Mouse (Mus musculus) heart, adult 9 months (tissue): ENCODE data around the gene Styxl1.

ENCODE experiments used
- DNase-seq, 2 experiments: peaks; one replicate each; pipeline ENCODE4 v3.0.0; 2022; ENCODE audit warnings: low spot score in 2 of 2

The Styxl1 gene

GRCm38 (mm10) chr5:135777796-135778470 is at the start of gene Styxl1:
Gene Styxl1 (minus strand): TSS chr5:135778385.
- no peak for DNase-seq

GRCm38 (mm10) chr5:135826225-135826624 is 48.0 kb upstream of the Styxl1 start:
- no peak for DNase-seq

- no peak for DNase-seq
These were observed 46.3 kb upstream of the Styxl1 start for GRCm38 (mm10) chr5:135824517-135824916.

- DNase-seq, result no peak
These were observed 44.2 kb upstream of the Styxl1 start for GRCm38 (mm10) chr5:135822316-135822944.

GRCm38 (mm10) chr5:135818491-135818890 is 40.3 kb upstream of the Styxl1 start:
- DNase-seq, result no peak

- DNase-seq, result no peak
These were observed 34.8 kb upstream of the Styxl1 start for GRCm38 (mm10) chr5:135812991-135813390.

GRCm38 (mm10) chr5:135807263-135807637 is 29.1 kb upstream of the Styxl1 start:
- DNase-seq, result no peak

GRCm38 (mm10) chr5:135806555-135807262 is 28.5 kb upstream of the Styxl1 start, which contains the start of gene Srrm3:
Gene Srrm3 (plus strand): TSS chr5:135806890.
- DNase-seq, result peak; percentile 75 to 79

GRCm38 (mm10) chr5:135804735-135805134 is 26.6 kb upstream of the Styxl1 start:
- DNase-seq, result no peak

GRCm38 (mm10) chr5:135803676-135804075 is 25.5 kb upstream of the Styxl1 start:
- DNase-seq, result no peak

- DNase-seq, result no peak
These were observed 24.9 kb upstream of the Styxl1 start for GRCm38 (mm10) chr5:135803135-135803534.

GRCm38 (mm10) chr5:135802641-135803040 is 24.5 kb upstream of the Styxl1 start:
- DNase-seq, result no peak

- DNase-seq, result no peak
These were observed 22.7 kb upstream of the Styxl1 start for GRCm38 (mm10) chr5:135800927-135801326.

GRCm38 (mm10) chr5:135799746-135800145 is 21.6 kb upstream of the Styxl1 start:
- no peak for DNase-seq

- DNase-seq, result no peak
These were observed 16.6 kb upstream of the Styxl1 start for GRCm38 (mm10) chr5:135794859-135795181.

GRCm38 (mm10) chr5:135793996-135794858 is 16.0 kb upstream of the Styxl1 start:
- DNase-seq, result peak; percentile 72 to 88

- no peak for DNase-seq
These were observed 4.7 kb upstream of the Styxl1 start for GRCm38 (mm10) chr5:135782901-135783300.

- no peak for DNase-seq
These were observed 2.1 kb upstream of the Styxl1 start for GRCm38 (mm10) chr5:135780331-135780730.

- DNase-seq, result peak; percentile 99
These were observed 573 bp upstream of the Styxl1 start, which contains the start of gene Mdh2 for GRCm38 (mm10) chr5:135778471-135779445. Gene Mdh2 (plus strand): TSS chr5:135778480.

- no peak for DNase-seq
These were observed 1.6 kb downstream of the Styxl1 start for GRCm38 (mm10) chr5:135776546-135776945.

GRCm38 (mm10) chr5:135772519-135772918 is 5.7 kb downstream of the Styxl1 start:
- DNase-seq, result no peak
